8 mouse cellular contexts compared by ENCODE assay signal in the genomic region with DNA sequence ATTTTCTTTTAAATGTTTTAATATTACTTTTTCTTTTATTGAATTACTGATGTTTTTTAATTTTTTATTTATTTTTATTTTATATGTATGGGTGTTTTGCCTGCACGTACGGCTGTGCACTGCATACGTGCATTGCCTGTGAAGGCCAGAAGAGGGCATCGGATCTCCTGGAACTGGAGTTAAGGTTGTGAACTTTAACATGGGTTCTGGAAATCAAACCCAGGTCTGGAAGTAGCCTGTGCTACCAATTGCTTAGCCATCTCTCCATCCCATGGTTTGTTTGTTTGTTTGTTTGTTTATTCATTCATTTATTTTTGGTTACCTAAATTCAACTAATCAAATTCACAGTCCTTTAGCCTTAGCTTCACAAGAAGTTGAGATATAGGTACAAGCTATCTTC. TPM values are rescaled to one million over a fixed set of nuclear protein-coding genes. Genes with fewer than 3 reads are reported as not detected.
DNase-seq lines count a peak whose midpoint lies in the region; ATAC-seq and TF ChIP-seq lines count a peak whose summit lies in the region.

No protein-coding gene starts in this region.

- H3K27me3 ChIP-seq in heart, adult 2 months (ENCODE audit: control insufficient read depth, insufficient read depth, low read length) = no peaks in the 10 kb centered on the region
- no peaks in the 10 kb centered on the region for H3K27me3 ChIP-seq in kidney, embryonic 14.5 days (ENCODE audit: control insufficient read depth, insufficient read depth, low read length)

- H3K36me3 ChIP-seq in heart, adult 2 months (ENCODE audit: control insufficient read depth, insufficient read depth, low read length) = peaks cover 4% of the 10 kb centered on the region
- peaks cover 3% of the 10 kb centered on the region; the same call in 1 of the 2 replicates for H3K36me3 ChIP-seq in kidney, embryonic 14.5 days (ENCODE audit: control insufficient read depth, insufficient read depth, low read length)

- peaks cover 8% of the 10 kb centered on the region for H3K4me1 ChIP-seq in heart, adult 2 months (ENCODE audit: control insufficient read depth, insufficient read depth, low read length)
- 0 out of 2 replicates have a peak, but pooled peaks cover 4% of the 10 kb centered on the region for H3K4me1 ChIP-seq in kidney, embryonic 14.5 days (ENCODE audit: control insufficient read depth, insufficient read depth, low read length)

- H3K9ac ChIP-seq in heart, adult 2 months (ENCODE audit: low read depth, low read length) = no peak overlapping the region
- no peak overlapping the region for H3K9ac ChIP-seq in kidney, embryonic 14.5 days (ENCODE audit: low read depth, low read length)

- TF ChIP-seq EP300 in heart, adult 2 months (IDR thresholded peaks at IDR 0.05; ENCODE audit: insufficient read depth, low read depth, low read length) = no peak

- H3K9me3 ChIP-seq in kidney, embryonic 14.5 days (ENCODE audit: control insufficient read depth, low read length) = no peaks in the 10 kb centered on the region

- no peaks in the 10 kb centered on the region for H3K79me2 ChIP-seq in heart, adult 2 months (replicated peaks; ENCODE audit: control insufficient read depth, insufficient read depth, low read length)

- no peak overlapping the region for H3K27ac ChIP-seq in heart, adult 2 months
- H3K27ac ChIP-seq in kidney, embryonic 14.5 days (ENCODE audit: low read depth, low read length) = no peak overlapping the region

- TF ChIP-seq CTCF in heart, adult 2 months (IDR thresholded peaks at IDR 0.05) = peak; percentile 84

- no peak overlapping the region for H3K4me2 ChIP-seq in kidney, embryonic 14.5 days (replicated peaks; ENCODE audit: low read depth, low read length)

- intact Hi-C loops in heart, adult 2 months (cut with DNase I) = loop anchor here (1.0 kb wide), 1 partner anchor 11 kb away; a partner anchor contains a TSS

- no peak for TF ChIP-seq POLR2A in heart, adult 2 months (IDR thresholded peaks at IDR 0.05; ENCODE audit: insufficient read depth, low read depth, low read length)

- H3K4me3 ChIP-seq in heart, adult 2 months = no peak overlapping the region
- H3K4me3 ChIP-seq in kidney, embryonic 14.5 days (ENCODE audit: low read length) = no peak overlapping the region

- WGBS in heart, adult 2 months = 57% methylated on average over 4 of the region's 4 CpGs
- 51% methylated on average over 4 of the region's 4 CpGs for WGBS in kidney, embryonic 14.5 days

- ATAC-seq in kidney, embryonic 14.5 days (ENCODE audit: low FRiP score, low TSS enrichment) = peak; percentile 53; the same call in 1 of the 2 replicates
- peak; percentile 48; the same call in 1 of the 2 replicates for ATAC-seq in megakaryocyte-erythroid progenitor cell, adult 5-6 weeks (replicated peaks; ENCODE audit: low FRiP score, low TSS enrichment, poor library complexity, severe bottlenecking)

- DNase-seq in heart, adult 2 months = peak; percentile 42 to 61
- no peak for DNase-seq in heart, adult 11 months
- peak; percentile 79 for DNase-seq in CD4-positive, CD25-positive, alpha-beta regulatory T cell, adult 2 months (ENCODE audit: low read depth, low spot score)
- DNase-seq in adrenal gland, postnatal 36 days = peak; percentile 59 to 65
- no peak for DNase-seq in Muller cell, postnatal 12 days (ENCODE audit: inconsistent ontology term)
- DNase-seq in urinary bladder, postnatal 10 days (ENCODE audit: low spot score) = no peak

RNA-seq across cellular contexts. Expression of a gene that starts 10.7 kb away (rescaled TPM):
- 10 to 100 TPM; 16.4 to 17.9 TPM for total RNA-seq in heart, adult 2 months (2021)
- 25.6 and 32.7 TPM in 2 replicates for polyA plus RNA-seq in heart, adult 2 months (2012; rRNA removed)
- 10 to 100 TPM; 20.9 to 21.4 TPM for total RNA-seq in adrenal gland, postnatal 36 days (2021)
- 35.9 and 38.5 TPM in 2 replicates for polyA plus RNA-seq in kidney, embryonic 14.5 days (2014; fragmentation: Nextera tagmentation; extraction: Ambion mirVana)
- 1.5 and 1.9 TPM in 2 replicates for total RNA-seq in megakaryocyte-erythroid progenitor cell, adult 5-6 weeks (2014; fragmentation: Nextera tagmentation)
- 0.30 and 0.75 TPM in 2 replicates for total RNA-seq in megakaryocyte-erythroid progenitor cell, adult 5-6 weeks (2017)

RNA-seq across cellular contexts. Expression of a gene that starts 27.7 kb away (rescaled TPM):
- 100 to 1,000 TPM; 491 to 601 TPM for total RNA-seq in heart, adult 2 months (2021)
- 325 and 404 TPM in 2 replicates for polyA plus RNA-seq in heart, adult 2 months (2012; rRNA removed)
- 100 to 1,000 TPM; 893 to 924 TPM for total RNA-seq in adrenal gland, postnatal 36 days (2021)
- polyA plus RNA-seq in kidney, embryonic 14.5 days (2014; fragmentation: Nextera tagmentation; extraction: Ambion mirVana) = 812 and 921 TPM in 2 replicates
- 3,729 and 3,811 TPM in 2 replicates for total RNA-seq in megakaryocyte-erythroid progenitor cell, adult 5-6 weeks (2014; fragmentation: Nextera tagmentation)
- 1,714 and 1,757 TPM in 2 replicates for total RNA-seq in megakaryocyte-erythroid progenitor cell, adult 5-6 weeks (2017)

Comparison
In these comparisons a context has a peak if more than half of its experiments do, and no peak if none do; other contexts are left out.
1. DNase-seq: peak in heart, adult 2 months (2 of 2), CD4-positive, CD25-positive, alpha-beta regulatory T cell, adult 2 months (single experiment) and adrenal gland, postnatal 36 days (2 of 2); none in heart, adult 11 months (single experiment), Muller cell, postnatal 12 days (single experiment) and urinary bladder, postnatal 10 days (single experiment).
2. RNA of a gene that starts 10.7 kb away (total RNA-seq): 20.9 to 21.4 TPM in adrenal gland, postnatal 36 days and 16.4 to 17.9 TPM in heart, adult 2 months; 0.30 to 1.9 TPM in megakaryocyte-erythroid progenitor cell, adult 5-6 weeks; every median in the first group is over 4 times any median in the second.